Mouse (Mus musculus): Measurements from ENCODE around the gene Mrps5. TPM values are rescaled to one million over a fixed set of nuclear protein-coding genes. Genes with fewer than 3 reads are reported as not detected.

The Mrps5 gene
- total RNA-seq, 2 experiments from 2014 or later = 99.6 to 104 TPM

DNA sequence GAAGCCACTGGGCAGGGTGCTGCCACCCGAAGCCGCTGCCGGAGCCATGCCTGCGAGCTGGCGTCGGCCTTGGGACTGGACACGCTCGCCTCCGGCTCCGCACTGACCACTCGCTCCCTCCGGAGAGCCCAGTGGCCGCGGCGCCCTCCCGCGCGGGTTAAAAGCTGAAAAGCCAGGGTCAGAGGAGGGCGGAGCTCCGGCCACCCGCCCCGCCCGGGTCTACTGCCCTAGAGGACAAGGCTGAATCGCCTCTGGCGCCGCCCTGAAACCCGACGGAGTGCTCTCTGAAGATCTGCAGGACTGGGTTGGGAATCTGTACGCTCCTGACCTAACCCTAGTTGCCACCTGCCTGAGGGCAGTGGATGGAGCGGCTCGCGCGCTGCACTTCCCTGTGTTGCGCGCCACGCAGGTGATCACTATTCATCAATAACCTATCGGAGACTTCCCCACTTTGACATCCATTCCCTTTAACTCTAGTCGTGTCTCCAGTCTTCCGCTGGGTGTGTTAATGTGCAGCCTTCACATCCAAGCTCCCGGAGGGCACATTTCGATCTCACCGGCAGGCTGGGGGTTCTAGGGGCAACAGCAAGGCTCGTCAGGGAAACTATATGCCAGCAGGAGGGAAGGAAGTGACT lies 69.2 kb downstream of the Mrps5 start, which contains the start of gene Mal:
Gene Mal (minus strand): TSS at position 610 of the 635 bp plus-strand sequence.
- peak; percentile 33 to 43 for DNase-seq
- intact Hi-C loops (cut with DNase I) = no loop called here

Other genes with a start within 250 kb of the Mrps5 start
- not detected for gene Astl, start 248.6 kb upstream of the Mrps5 start, total RNA-seq (2021)
- 1 to 10 TPM; 1.4 to 1.9 TPM for gene Adra2b, start 224.0 kb upstream of the Mrps5 start, total RNA-seq (2021)
- under 1 TPM in 1 of 2 experiments, not detected in 1; 0.12 TPM for gene Gpat2, start 162.0 kb upstream of the Mrps5 start, total RNA-seq (2021)
- gene Fahd2a, start 142.7 kb upstream of the Mrps5 start, total RNA-seq (2021) = 10 to 100 TPM; 25.9 to 30.2 TPM
- 1 to 10 TPM; 1.5 to 1.8 TPM for gene Kcnip3, start 65.1 kb upstream of the Mrps5 start, total RNA-seq (2021)
- gene Prom2, start 45.8 kb upstream of the Mrps5 start, total RNA-seq (2021) = not detected
- 1 to 10 TPM; 1.9 to 2.0 TPM for gene Zfp661, start 128 bp upstream of the Mrps5 start, total RNA-seq (2021)
- gene Mal, start 69.5 kb downstream of the Mrps5 start, total RNA-seq (2021) = 1 to 10 TPM; 2.5 to 3.6 TPM
- 10 to 100 TPM in 1 of 2 experiments, 1 to 10 TPM in 1; 9.5 to 10.6 TPM for gene Mall, start 142.7 kb downstream of the Mrps5 start, total RNA-seq (2021)
- 1 to 10 TPM; 7.4 to 9.0 TPM for gene Nphp1, start 201.7 kb downstream of the Mrps5 start, total RNA-seq (2021)
- gene Mtln, start 205.3 kb downstream of the Mrps5 start, total RNA-seq (2021) = 10 to 100 TPM; 39.6 to 42.4 TPM
- 1 to 10 TPM; 2.1 to 2.4 TPM for gene Bub1, start 244.6 kb downstream of the Mrps5 start, total RNA-seq (2021)